Mouse (Mus musculus) forebrain, embryonic 15.5 days (tissue): ENCODE data around the gene Isca1. TPM values are rescaled to one million over a fixed set of nuclear protein-coding genes. Genes with fewer than 3 reads are reported as not detected.
"Not testable (repeated sequence)": the region's sequence is repeated elsewhere in the genome, so short reads cannot be mapped to it uniquely, and the experiment has no call there.

ENCODE experiments used
- ATAC-seq: fragments of 200-750 bp; cut with Nextera tagmentation; replicated peaks from 2 replicates; pipeline ENCODE4 v1.8.0; 2017; ENCODE audit warnings: mild to moderate bottlenecking, moderate TSS enrichment, moderate library complexity
- H3K27ac ChIP-seq: fragments of 300-500 bp; sonication (generic); replicated peaks from 2 replicates; pipeline ENCODE4 v1.5.1; 2015; ENCODE audit warnings: mild to moderate bottlenecking, inconsistent platforms
- H3K27me3 ChIP-seq: fragments of 300-500 bp; sonication (generic); 2 replicates; pipeline ENCODE4 v1.6.1; 2015; ENCODE audit warnings: inconsistent platforms
- H3K36me3 ChIP-seq: fragments of 300-500 bp; sonication (generic); 2 replicates; pipeline ENCODE4 v1.6.1; 2015; ENCODE audit warnings: mild to moderate bottlenecking, inconsistent platforms
- H3K4me1 ChIP-seq: fragments of 300-500 bp; sonication (generic); 2 replicates; pipeline ENCODE4 v1.6.1; 2015; ENCODE audit warnings: inconsistent platforms
- H3K4me2 ChIP-seq: fragments of 300-500 bp; sonication (generic); replicated peaks from 2 replicates; pipeline ENCODE4 v1.6.1; 2015; ENCODE audit warnings: mild to moderate bottlenecking, inconsistent platforms
- H3K4me3 ChIP-seq: fragments of 300-500 bp; sonication (generic); 2 replicates; pipeline ENCODE4 v1.5.1; 2015; ENCODE audit warnings: mild to moderate bottlenecking, inconsistent platforms
- H3K9ac ChIP-seq: fragments of 300-500 bp; sonication (generic); replicated peaks from 2 replicates; pipeline ENCODE4 v1.6.1; 2015; ENCODE audit warnings: mild to moderate bottlenecking, inconsistent platforms
- H3K9me3 ChIP-seq: fragments of 300-500 bp; sonication (generic); 2 replicates; pipeline ENCODE4 v1.6.1; 2016; ENCODE audit warnings: inconsistent platforms
- WGBS: fragments of 180-500 bp; shearing (Covaris S2); methylation state at CpG from one replicate; pipeline ENCODE4 v1.1.7; 2015; ENCODE audit warnings: mixed read lengths; 5-methylcytosine and 5-hydroxymethylcytosine counted together
- polyA plus RNA-seq: library from polyadenylated mRNA; unstranded; fragments of >200 nt; fragmentation: Nextera tagmentation; extraction: Ambion mirVana; gene quantifications from 2 replicates; pipeline ENCODE4 v1.2.1, GENCODE M21; 2015

The Isca1 gene
- polyA plus RNA-seq, 1 experiment from 2014 or later = 146 TPM

DNA sequence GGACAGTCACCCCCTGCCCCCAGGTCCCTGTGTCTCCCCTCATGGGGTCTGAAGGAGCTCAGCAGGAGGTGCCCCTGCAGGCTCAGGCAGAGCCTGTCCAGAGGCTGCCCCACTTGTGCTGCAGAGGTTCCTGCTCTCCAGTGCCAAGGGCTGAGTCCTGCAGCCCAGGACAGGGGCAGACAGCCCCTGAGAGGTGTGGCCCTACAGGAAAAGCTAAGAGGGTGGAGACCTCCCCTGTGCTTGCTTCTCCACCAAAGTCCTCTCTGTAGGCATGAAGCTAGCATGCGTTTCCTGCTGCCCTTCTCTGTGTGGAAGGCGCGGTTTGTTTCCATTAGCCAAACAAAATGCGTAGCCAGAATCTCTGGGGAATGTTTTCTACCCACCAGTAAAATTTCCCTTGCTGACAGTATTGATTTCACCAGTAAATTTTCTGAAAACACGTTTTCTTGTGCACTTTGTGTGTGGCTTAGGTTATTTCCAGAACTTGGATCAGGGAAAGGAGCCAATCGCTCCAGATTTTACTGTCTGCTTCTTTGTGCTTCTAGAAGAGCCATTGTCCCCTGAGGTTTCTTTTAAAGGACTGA is 50.7 kb downstream of the Isca1 start:
- not testable (repeated sequence) for H3K27me3 ChIP-seq, H3K9ac ChIP-seq, H3K36me3 ChIP-seq, H3K4me2 ChIP-seq, H3K9me3 ChIP-seq, H3K27ac ChIP-seq, H3K4me3 ChIP-seq, H3K4me1 ChIP-seq, ATAC-seq
- 37% methylated on average over 6 of the region's 6 CpGs for WGBS

DNA sequence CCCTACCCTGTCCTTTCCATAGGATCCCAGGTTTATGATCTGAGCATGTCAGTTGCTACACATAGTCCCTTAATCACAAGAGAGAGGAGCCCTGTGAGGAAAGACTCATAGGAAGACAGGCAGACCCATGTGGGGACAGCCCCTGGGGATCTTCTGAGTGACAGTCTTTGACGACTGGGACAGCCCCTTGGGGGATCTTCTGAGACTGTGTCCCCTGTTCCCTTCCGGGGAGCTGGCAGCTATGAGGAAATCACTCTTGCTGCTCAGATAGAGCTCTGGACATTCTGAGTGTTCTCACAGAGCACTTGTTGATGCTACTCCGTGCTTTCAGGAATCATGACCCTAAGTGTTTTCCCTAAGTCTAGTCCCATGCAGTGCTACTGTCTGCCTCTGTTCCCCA is 55.9 kb downstream of the Isca1 start:
- whole genome bisulfite sequencing = 51% methylated on average over 3 of the region's 3 CpGs
- Histone ChIP-seq H3K9ac (no peak overlapping the region), H3K27me3 (no peaks in the 10 kb centered on the region), H3K4me3 (no peak overlapping the region), H3K4me2 (no peak overlapping the region), H3K27ac (no peak overlapping the region), H3K36me3 (no peaks in the 10 kb centered on the region), H3K9me3 (no peaks in the 10 kb centered on the region), H3K4me1 (no peaks in the 10 kb centered on the region)
- ATAC-seq = no peak

- not testable (repeated sequence) for H3K4me2 ChIP-seq, H3K9ac ChIP-seq, H3K27me3 ChIP-seq, ATAC-seq, H3K9me3 ChIP-seq, H3K4me1 ChIP-seq, H3K4me3 ChIP-seq, H3K36me3 ChIP-seq, H3K27ac ChIP-seq
- WGBS = 73% methylated on average over 3 of the region's 3 CpGs
These were observed 57.6 kb downstream of the Isca1 start, which contains the start of gene Spata31d1b for GRCm38 (mm10) chr13:59711984-59712383. Gene Spata31d1b, plus strand, starts transcription at chr13:59712284.

GRCm38 (mm10) chr13:59710230-59710629 is 59.4 kb downstream of the Isca1 start, which contains the start of gene Spata31d1a:
Gene Spata31d1a, minus strand, starts transcription at chr13:59710330.
- no peak for ATAC-seq
- Histone ChIP-seq H3K9ac (no peak within 1 kb of the TSS), H3K27ac (no peak within 1 kb of the TSS), H3K36me3 (no peaks in the 10 kb centered on the region), H3K4me3 (no peak within 1 kb of the TSS), H3K27me3 (no peaks in the 10 kb centered on the region), H3K9me3 (no peaks in the 10 kb centered on the region), H3K4me2 (no peak within 1 kb of the TSS), H3K4me1 (no peaks in the 10 kb centered on the region)
- 94% methylated on average over 15 of the region's 15 CpGs for whole genome bisulfite sequencing

Other genes with a start within 250 kb of the Isca1 start
- gene Agtpbp1, start 184.6 kb downstream of the Isca1 start, polyA plus RNA-seq = 50.8 and 52.3 TPM in 2 replicates
- 157 and 161 TPM in 2 replicates for gene Naa35, start 184.6 kb downstream of the Isca1 start, polyA plus RNA-seq
- gene Golm1, start 94.0 kb downstream of the Isca1 start, polyA plus RNA-seq = 48.2 and 48.6 TPM in 2 replicates
- not detected in 2 replicates for gene 4921517D22Rik, start 75.7 kb downstream of the Isca1 start, polyA plus RNA-seq
- gene Spata31d1a, start 59.5 kb downstream of the Isca1 start, polyA plus RNA-seq = 0.15 and 0.29 TPM in 2 replicates
- gene Spata31d1b, start 57.5 kb downstream of the Isca1 start, polyA plus RNA-seq = not detected in 2 replicates
- not detected in 2 replicates for gene Spata31d1d, start 38.1 kb downstream of the Isca1 start, polyA plus RNA-seq
- 0.39 TPM in 1 of 2 replicates, not detected in the other for gene 1700014D04Rik, start 23.1 kb downstream of the Isca1 start, polyA plus RNA-seq
- gene Gm49354, start 12.4 kb upstream of the Isca1 start, polyA plus RNA-seq = not detected in 2 replicates
- 54.9 and 58.9 TPM in 2 replicates for gene Tut7, start 53.3 kb upstream of the Isca1 start, polyA plus RNA-seq